Mouse (Mus musculus) left cerebral cortex, adult 11 months (tissue): Measurements from ENCODE around the gene Glp1r.

Experiments
- DNase-seq: peaks from one replicate; pipeline ENCODE4 v3.0.0; 2022; ENCODE audit warnings: low spot score

Gene Glp1r

DNA sequence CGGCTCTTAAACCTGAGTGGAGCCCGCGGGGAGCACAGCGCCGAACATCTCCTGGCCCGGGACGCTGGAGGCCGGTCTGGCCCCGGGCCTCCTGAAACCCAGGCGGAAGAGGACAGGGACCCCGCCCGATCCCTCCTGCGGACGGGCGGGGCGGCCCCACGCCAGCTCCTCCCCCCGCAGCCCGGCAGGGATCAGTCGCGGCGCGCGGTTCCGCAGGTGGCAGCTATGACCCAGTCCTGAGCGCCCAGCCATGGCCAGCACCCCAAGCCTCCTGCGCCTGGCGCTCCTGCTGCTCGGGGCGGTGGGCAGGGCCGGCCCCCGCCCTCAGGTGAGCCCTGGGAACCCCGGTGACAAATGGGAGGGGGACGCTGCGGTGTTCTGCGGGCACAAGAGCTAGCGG is at the start of gene Glp1r:
TSS of gene Glp1r (plus strand) at position 191 of the 400 bp plus-strand sequence.
- DNase-seq: no peak

DNA sequence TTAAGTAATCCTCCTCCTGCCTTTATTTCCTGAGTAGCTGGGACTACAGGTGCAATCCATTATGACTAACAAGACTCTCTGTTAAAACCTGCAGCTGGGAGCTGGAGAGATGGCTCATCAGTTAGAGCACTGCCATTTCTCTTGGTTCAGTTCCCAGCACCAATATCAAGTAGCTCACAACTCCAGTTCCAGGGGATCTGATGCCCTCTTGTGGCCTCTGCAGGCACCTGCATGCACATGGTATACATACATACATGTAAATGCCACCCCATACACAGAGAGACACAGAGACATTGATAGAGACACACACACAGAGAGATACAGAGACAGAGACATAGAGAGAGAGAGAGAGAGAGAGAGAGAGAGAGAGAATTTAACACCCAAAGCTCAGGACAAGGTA is 49.3 kb upstream of the Glp1r start:
- no peak for DNase-seq

DNA sequence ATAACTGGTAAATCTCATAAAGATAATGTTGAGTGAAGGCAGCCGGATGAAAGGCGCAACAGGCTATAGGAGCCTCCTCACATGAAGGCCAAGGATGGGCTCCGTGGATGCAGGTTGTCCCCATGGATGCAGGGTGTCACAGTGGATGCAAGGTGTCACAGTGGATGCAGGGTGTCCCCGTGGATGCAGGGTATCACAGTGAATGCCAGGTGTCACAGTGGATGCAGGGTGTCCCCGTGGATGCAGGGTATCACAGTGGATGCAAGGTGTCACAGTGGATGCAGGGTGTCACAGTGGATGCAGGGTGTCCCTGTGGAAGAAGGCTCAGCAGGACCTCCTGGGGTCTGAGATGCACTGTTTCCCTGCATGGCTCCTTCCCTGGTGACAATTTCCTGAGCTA is 44.3 kb upstream of the Glp1r start:
- DNase-seq: no peak

- DNase-seq: no peak
Measured at GRCm38 (mm10) chr17:30858586-30859259, 42.9 kb upstream of the Glp1r start.

- no peak for DNase-seq
Measured at GRCm38 (mm10) chr17:30859989-30860585, 41.5 kb upstream of the Glp1r start.

- DNase-seq: no peak
Measured at GRCm38 (mm10) chr17:30860606-30861005, 41.0 kb upstream of the Glp1r start.

GRCm38 (mm10) chr17:30866281-30866680 is 35.3 kb upstream of the Glp1r start:
- DNase-seq: no peak

DNA sequence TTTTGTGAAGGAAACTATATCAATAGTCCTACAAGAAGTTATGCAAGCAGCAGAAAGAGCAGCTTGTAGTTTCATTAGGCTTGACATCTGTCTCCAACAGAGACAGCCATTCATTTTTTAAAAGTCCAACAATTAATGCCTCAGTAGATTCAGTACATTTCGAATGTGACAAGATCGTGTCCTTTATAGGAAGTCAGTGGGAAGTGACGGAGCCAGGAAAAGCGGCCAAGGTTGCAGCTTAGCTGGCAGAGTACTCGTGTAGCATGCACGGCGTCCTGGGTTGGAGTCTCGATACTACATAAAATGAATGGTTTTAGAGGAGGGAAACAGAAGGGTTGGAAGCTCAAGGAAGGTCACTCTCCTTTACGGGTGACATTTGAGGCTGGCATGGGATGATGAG is 34.7 kb upstream of the Glp1r start:
- no peak for DNase-seq

GRCm38 (mm10) chr17:30871040-30871439 is 30.6 kb upstream of the Glp1r start:
- no peak for DNase-seq

GRCm38 (mm10) chr17:30874276-30874675 is 27.3 kb upstream of the Glp1r start:
- DNase-seq: no peak

GRCm38 (mm10) chr17:30877456-30877855 is 24.2 kb upstream of the Glp1r start:
- no peak for DNase-seq

DNA sequence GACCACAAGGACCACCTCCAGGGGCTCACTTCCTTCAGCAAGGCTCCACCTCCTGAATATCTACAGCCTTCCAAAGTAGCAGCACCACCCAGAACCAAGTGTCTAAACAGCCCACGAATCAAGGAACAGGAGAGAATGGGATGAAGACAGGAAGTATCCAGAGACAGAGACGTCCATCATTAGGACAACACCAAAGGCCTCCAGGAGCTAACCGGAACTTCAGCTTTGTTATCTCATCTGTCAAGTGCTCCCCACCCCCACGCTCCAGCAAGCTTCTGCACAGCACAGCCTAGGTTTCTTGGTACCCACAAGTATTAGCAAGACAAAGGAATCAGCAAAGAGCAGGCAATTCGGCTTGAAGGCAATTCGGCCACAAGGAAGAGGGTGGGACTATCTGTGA is 23.0 kb upstream of the Glp1r start:
- no peak for DNase-seq

DNA sequence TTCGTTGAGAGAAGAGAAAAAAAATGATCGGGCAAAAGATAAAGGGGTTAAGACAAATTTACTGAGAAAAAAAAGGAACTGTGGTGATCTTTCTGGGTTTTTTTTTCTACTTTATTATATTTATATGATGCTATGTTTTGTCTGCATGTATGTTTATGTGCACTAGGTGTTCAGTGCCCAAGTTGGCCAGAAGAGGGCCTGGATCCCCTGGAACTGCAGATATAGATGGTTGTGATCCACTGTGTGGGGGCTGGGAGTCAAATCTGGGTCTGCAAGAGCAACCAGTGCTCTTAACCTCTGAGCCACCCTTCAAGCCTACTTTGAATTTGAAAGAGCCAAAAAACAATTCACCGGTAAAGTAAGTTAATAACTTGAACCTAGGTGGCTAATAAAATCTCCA is 21.2 kb upstream of the Glp1r start:
- no peak for DNase-seq

- DNase-seq: no peak
Measured at GRCm38 (mm10) chr17:30881001-30881400, 20.6 kb upstream of the Glp1r start.

- DNase-seq: no peak
Measured at GRCm38 (mm10) chr17:30882206-30882605, 19.4 kb upstream of the Glp1r start.

DNA sequence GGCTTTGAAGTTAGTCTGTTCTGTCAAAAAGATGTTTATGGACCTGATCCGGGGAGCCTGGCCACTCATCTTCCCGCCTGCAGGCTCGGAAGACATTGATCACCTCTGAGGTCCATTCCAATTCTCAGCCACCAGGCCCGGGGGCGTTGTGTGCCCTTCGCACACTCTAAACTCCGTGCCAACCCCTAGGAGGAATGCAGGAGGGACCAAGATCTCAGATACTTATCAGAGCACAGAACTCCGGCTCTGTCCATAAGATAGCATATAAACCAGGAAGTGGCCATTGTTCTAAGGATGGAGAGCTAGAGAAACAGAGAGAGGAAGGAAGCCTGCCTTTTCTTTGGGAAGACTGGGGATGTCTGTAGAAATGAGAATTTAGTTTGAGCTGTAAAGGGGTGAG is 18.1 kb upstream of the Glp1r start:
- DNase-seq: no peak

DNA sequence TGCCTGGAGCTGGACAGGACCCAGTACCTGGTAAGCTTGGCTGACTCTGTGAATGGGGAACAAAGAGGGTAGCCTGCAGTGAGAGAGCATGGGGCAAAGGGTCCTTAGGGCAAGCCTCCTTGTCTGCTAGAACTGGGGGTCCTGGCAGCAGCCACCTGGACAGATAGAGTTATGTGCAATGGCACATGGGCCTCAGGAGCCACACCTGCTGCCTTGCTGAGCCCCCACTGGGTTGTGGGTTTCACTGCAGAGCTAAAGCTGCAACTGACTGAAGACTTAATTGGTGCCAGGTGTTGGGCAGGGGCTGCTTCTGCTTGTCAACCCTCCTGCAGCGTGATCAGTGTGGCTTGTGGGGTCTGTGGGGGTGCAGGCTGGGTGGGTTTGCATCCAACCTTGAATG is 9.5 kb upstream of the Glp1r start:
- DNase-seq: no peak

DNA sequence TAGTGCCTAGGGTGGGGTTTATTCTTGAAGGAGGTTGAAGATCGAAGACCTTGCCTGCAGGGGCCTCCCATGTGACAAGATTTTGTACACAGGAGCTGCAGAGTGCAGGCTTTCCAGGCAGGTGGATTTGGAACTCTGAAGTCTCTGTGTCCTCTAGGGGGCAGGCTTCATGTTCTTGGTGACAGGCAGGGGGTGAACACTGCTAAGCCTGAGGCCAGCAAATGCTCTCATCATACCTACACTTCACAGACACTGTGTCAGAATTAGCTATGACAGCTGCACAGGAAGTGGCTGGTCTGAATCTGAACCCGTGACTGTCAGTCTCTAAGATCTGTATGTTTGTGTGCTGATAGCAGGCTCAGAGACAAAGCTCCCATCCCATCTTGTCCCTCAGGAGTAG is 8.9 kb upstream of the Glp1r start:
- DNase-seq: no peak

DNA sequence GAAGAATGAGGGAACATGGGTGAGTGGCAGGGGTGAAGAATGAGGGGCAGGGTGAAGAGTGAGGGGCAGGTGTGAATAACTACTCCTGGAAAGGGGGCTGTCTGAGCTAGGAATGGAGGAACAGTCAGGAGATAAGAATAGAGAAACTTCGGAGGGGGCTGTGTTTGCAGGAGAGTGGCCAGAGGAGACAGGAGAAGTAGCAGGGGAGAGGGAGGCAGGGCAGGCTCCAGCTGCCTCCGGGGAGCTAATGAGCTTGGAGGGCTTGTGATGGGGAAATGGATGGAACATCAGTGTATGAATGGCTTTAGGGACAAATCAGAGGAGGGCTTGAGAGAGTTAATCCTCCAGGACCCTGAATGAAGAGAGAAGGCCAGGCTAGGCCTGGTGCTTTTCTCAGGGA is 4.5 kb upstream of the Glp1r start:
- no peak for DNase-seq

DNA sequence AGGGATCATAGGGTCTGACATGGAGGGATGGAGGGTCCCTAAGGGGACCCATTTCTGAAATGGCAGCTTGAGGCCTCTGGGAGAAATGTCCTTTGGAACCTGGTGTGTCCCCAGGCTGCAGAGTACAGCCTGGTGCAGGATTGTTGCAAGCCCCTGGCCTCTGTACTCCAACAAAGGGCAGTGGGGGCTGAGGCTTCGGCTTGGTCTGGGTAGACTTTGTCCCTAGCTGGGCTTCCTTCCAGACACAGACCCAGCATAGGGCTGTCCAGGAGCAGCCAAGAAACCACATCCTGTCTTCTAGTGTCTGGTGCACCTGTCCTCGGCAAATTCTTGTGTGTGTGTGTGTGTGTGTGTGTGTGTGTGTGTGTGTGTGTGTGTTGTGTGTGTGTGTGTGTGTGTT is 2.5 kb downstream of the Glp1r start:
- no peak for DNase-seq

DNA sequence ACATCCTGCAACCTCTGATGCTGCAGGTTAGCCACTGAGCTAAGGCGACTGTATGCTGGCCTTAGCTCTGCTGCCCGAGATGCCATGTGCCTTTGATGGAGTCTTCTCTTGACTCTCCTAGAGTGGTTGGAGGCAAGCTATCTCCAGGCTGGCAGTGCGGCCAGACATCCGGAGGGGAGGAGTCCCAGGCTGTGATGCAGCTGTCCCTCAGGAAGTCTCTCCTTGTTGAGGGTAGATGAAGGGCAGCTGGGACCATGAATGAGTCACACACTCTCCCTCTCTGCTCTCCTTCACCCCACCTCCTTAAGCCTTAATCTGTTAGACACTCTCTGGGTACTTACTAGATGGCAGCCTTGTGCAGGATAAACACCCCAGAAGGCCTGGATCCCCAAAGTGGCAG is 6.0 kb downstream of the Glp1r start:
- DNase-seq: no peak

DNA sequence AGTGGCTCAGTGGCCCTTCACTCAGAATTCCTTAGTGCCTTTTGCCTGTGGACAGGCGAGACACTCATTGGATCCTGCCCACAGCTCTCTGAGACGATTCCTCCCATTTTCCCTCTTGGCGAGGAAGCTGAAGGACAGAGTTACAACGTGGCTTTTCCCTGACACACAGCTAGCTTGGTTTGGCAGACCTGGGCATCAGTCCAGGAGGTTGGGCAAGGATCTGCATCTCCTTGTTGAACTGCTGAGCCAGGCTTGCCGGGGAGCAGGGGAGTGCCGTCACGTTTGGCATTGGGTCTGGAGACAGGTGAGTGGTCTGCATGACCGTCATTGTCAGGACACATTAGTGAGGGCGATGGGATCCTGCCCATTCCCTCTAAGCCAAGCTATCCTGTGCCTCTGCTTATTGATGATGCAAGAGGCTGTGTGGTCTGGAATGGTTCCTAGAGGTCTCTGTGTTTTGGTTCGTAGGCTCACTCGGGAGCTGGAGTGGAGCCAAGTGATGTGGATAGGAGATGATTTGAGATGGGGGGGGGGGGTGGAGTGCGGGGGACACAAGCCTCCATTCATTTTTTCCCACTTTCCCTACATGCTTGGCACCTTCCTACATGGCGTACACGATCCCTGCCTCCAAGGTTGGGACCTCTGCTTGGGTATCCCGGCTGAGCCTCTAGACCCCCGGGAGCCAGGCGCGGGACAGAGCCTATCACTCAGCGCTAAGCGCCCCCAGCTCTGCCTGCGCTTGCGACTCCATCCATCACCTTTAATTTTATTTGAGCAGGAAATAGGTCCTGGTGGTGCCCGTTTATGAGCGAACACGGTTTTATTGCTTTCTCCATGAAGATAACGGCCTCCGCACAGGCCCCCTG is 9.5 kb downstream of the Glp1r start:
- DNase-seq: no peak

- DNase-seq: no peak
Measured at GRCm38 (mm10) chr17:30911732-30912088, 10.1 kb downstream of the Glp1r start.
